ENCODE assay signal across 8 mouse cellular contexts in genomic region chr6:85237001-85237400, GRCm38 (mm10). TPM values are rescaled to one million over a fixed set of nuclear protein-coding genes. Genes with fewer than 3 reads are reported as not detected.
DNase-seq lines count a peak whose midpoint lies in the region; ATAC-seq and TF ChIP-seq lines count a peak whose summit lies in the region.

No protein-coding gene starts in this region.

- in situ Hi-C loops in ES-E14 (cut with MboI; ENCODE audit: low sequenced_read_pairs in 2 of 2, unreplicated experiment in 2 of 2) = no loop called here

- H3K9ac ChIP-seq in ES-E14 (ENCODE audit: insufficient read depth, low read depth, low read length, poor library complexity, severe bottlenecking) = no peak overlapping the region
- H3K9ac ChIP-seq in forebrain, embryonic 15.5 days (replicated peaks) = no peak overlapping the region
- no peak overlapping the region for H3K9ac ChIP-seq in intestine, embryonic 16.5 days (ENCODE audit: low read depth, low read length)

- no peaks in the 10 kb centered on the region for H3K27me3 ChIP-seq in forebrain, embryonic 15.5 days
- H3K27me3 ChIP-seq in intestine, embryonic 16.5 days (replicated peaks; ENCODE audit: control insufficient read depth, insufficient read depth, low read length) = no peaks in the 10 kb centered on the region

- H3K4me2 ChIP-seq in forebrain, embryonic 15.5 days (replicated peaks) = no peak overlapping the region
- H3K4me2 ChIP-seq in intestine, embryonic 16.5 days (ENCODE audit: low read depth, low read length) = no peak overlapping the region

- H3K27ac ChIP-seq in ES-E14 (ENCODE audit: insufficient read depth, low read depth, low read length, poor library complexity, severe bottlenecking) = no peak overlapping the region
- peak overlapping the region; percentile 83; the same call in 1 of the 2 replicates for H3K27ac ChIP-seq in forebrain, embryonic 15.5 days (replicated peaks)
- no peak overlapping the region for H3K27ac ChIP-seq in intestine, embryonic 16.5 days (ENCODE audit: low read length)

- H3K4me1 ChIP-seq in ES-E14 (ENCODE audit: control insufficient read depth in 2 of 2, insufficient read depth in 2 of 2, low read length in 2 of 2, poor library complexity in 1 of 2) = peaks cover 14 to 32% of the 10 kb centered on the region in 2 experiments
- H3K4me1 ChIP-seq in forebrain, embryonic 15.5 days = peaks cover 46% of the 10 kb centered on the region
- 0 out of 2 replicates have a peak, but pooled peaks cover 6% of the 10 kb centered on the region for H3K4me1 ChIP-seq in intestine, embryonic 16.5 days (ENCODE audit: control insufficient read depth, insufficient read depth, low read length)

- DNase-seq in cerebellum, adult 18-20 months = peak; percentile 16 to 52
- DNase-seq in cerebellum, adult 9-11 months = no peak
- peak; percentile 56 for DNase-seq in kidney, postnatal 10 days
- no peak for DNase-seq in kidney, postnatal 14 days
- DNase-seq in ES-E14 (ENCODE audit: low read depth, low spot score) = peak; percentile 56
- DNase-seq in right cerebral cortex, postnatal 4 days = peak; percentile 61

- no peak for ATAC-seq in forebrain, embryonic 15.5 days (replicated peaks)
- ATAC-seq in intestine, embryonic 16.5 days = no peak

- WGBS in forebrain, embryonic 15.5 days = 40% methylated on average over 5 of the region's 5 CpGs
- WGBS in intestine, embryonic 16.5 days = 58% methylated on average over 5 of the region's 5 CpGs

- H3K9me3 ChIP-seq in ES-E14 (ENCODE audit: control insufficient read depth, insufficient read depth, low read depth, low read length) = no peaks in the 10 kb centered on the region
- no peaks in the 10 kb centered on the region for H3K9me3 ChIP-seq in forebrain, embryonic 15.5 days
- H3K9me3 ChIP-seq in intestine, embryonic 16.5 days (ENCODE audit: control insufficient read depth, low read length) = no peaks in the 10 kb centered on the region

- no peaks in the 10 kb centered on the region for H3K36me3 ChIP-seq in ES-E14 (ENCODE audit: control insufficient read depth, insufficient read depth, low read length, poor library complexity, severe bottlenecking)
- no peaks in the 10 kb centered on the region for H3K36me3 ChIP-seq in forebrain, embryonic 15.5 days
- H3K36me3 ChIP-seq in intestine, embryonic 16.5 days (ENCODE audit: control insufficient read depth, insufficient read depth, low read length) = no peaks in the 10 kb centered on the region

- H3K4me3 ChIP-seq in ES-E14 (ENCODE audit: insufficient read depth in 1 of 2, low read depth in 1 of 2, low read length in 2 of 2, poor library complexity in 1 of 2, severe bottlenecking in 1 of 2) = no peak overlapping the region
- no peak overlapping the region for H3K4me3 ChIP-seq in forebrain, embryonic 15.5 days
- no peak overlapping the region for H3K4me3 ChIP-seq in intestine, embryonic 16.5 days (ENCODE audit: low read length)

TF ChIP-seq in ES-E14, 5 proteins besides CTCF, POLR2A, EP300 and RAD21:
- no peak for TF ChIP-seq MAFK (IDR thresholded peaks at IDR 0.05; ENCODE audit: insufficient read depth, low read depth, low read length)
- no peak for TF ChIP-seq CHD2 (IDR thresholded peaks at IDR 0.05; ENCODE audit: low read depth, low read length)
- no peak for TF ChIP-seq ZNF384 (IDR thresholded peaks at IDR 0.05; ENCODE audit: low read depth, low read length)
- TF ChIP-seq HCFC1 (IDR thresholded peaks at IDR 0.05; ENCODE audit: borderline replicate concordance, insufficient read depth, low read length) = no peak
- no peak for TF ChIP-seq ZC3H11A (IDR thresholded peaks at IDR 0.05; ENCODE audit: borderline replicate concordance, low read depth, low read length)

RNA-seq across cellular contexts. Expression of gene Emx1, which starts 49.8 kb away (rescaled TPM):
- 0.37 TPM in 1 of 2 replicates, not detected in the other for total RNA-seq in ES-E14 (2012; rRNA removed)
- polyA plus RNA-seq in forebrain, embryonic 15.5 days (2015; fragmentation: Nextera tagmentation; extraction: Ambion mirVana) = 68.9 and 78.8 TPM in 2 replicates
- polyA plus RNA-seq in intestine, embryonic 16.5 days (2015; fragmentation: Nextera tagmentation; extraction: Ambion mirVana) = 0.10 TPM in 1 of 2 replicates, not detected in the other

Comparison
In these comparisons a context has a peak if more than half of its experiments do, and no peak if none do; other contexts are left out.
1. DNase-seq: peak in cerebellum, adult 18-20 months (2 of 2), kidney, postnatal 10 days (single experiment), ES-E14 (single experiment) and right cerebral cortex, postnatal 4 days (single experiment); none in cerebellum, adult 9-11 months (single experiment) and kidney, postnatal 14 days (single experiment).
2. RNA of gene Emx1, which starts 49.8 kb away (polyA plus RNA-seq): 68.9 to 78.8 TPM in forebrain, embryonic 15.5 days; 0.10 TPM in intestine, embryonic 16.5 days; every median in the first group is over 10 times any median in the second.